In the genomic region with DNA sequence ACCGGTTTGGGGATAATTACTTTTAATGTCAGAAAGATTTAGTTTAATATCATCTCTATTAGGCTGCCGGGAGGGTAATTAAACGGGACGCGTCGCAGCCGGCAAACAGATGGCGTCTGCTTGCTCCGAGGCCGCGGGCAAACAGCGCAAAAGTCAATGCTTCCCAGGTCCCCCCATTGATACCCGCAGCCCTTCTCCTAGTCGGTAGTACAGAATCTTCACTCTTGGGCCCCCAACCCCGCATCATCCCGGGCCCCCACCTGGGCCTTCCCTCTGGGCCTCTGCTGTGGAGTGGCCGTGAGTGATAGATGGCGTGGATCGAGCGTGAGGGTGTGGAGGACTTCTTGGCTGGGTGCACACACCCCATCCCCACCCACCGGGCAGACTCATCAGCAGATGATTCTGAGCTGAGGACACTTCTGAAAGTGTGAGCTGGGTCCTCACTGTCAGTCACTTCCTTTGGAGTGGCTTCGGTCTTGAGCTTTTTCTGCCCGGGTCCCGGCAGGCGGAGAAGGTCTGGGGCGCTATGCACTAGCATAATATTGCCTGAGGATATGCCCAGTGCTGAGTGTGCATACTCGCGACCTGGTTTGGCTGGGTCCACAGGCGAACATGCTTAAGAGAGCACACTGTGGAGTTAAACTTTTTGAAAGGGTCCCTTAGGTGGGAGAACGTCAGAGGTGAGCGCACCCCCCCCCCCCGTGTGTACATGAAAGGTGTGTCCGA, we compare ENCODE assay signal across 10 mouse cellular contexts. TPM values are rescaled to one million over a fixed set of nuclear protein-coding genes. Genes with fewer than 3 reads are reported as not detected.
DNase-seq lines count a peak whose midpoint lies in the region; ATAC-seq and TF ChIP-seq lines count a peak whose summit lies in the region.
"Had no signal": no experiment of that assay in that cellular context is flagged by ENCODE, and none has a peak within 500 bp of the region (broad histone marks: within the 10 kb centered on the region; RNA-seq: fewer than 3 reads in every experiment).

No protein-coding gene starts in this region.

- TF ChIP-seq CTCF in forebrain, postnatal 0 days (IDR thresholded peaks at IDR 0.05; ENCODE audit: low read depth): no peak

- peaks cover 3% of the 10 kb centered on the region; the same call in 1 of the 2 replicates for H3K9me3 ChIP-seq in kidney, embryonic 16.5 days (ENCODE audit: low read length)
- H3K9me3 ChIP-seq in embryonic facial prominence, embryonic 10.5 days: peaks cover 4% of the 10 kb centered on the region; the same call in 1 of the 2 replicates
- peaks cover 4% of the 10 kb centered on the region; the same call in 1 of the 2 replicates for H3K9me3 ChIP-seq in forebrain, postnatal 0 days (ENCODE audit: low read length)
- H3K9me3 ChIP-seq in midbrain, embryonic 15.5 days: no peaks in the 10 kb centered on the region
- H3K9me3 ChIP-seq: lung, embryonic 15.5 days had no signal

- ATAC-seq in kidney, embryonic 16.5 days (ENCODE audit: low FRiP score, low TSS enrichment): no peak
- ATAC-seq in forebrain, postnatal 0 days: no peak
- 0 out of 2 replicates have a peak, but pooled peaks have one; percentile 13 for ATAC-seq in midbrain, embryonic 15.5 days (replicated peaks)
- ATAC-seq in activated CD4-positive, CD25-positive, alpha-beta regulatory T cell, adult 4 months: no peak

- WGBS in kidney, embryonic 16.5 days: 1% methylated on average over 33 of the region's 33 CpGs
- WGBS in embryonic facial prominence, embryonic 10.5 days: 1% methylated on average over 33 of the region's 33 CpGs
- WGBS in forebrain, postnatal 0 days: 2% methylated on average over 33 of the region's 33 CpGs
- WGBS in midbrain, embryonic 15.5 days: 2% methylated on average over 33 of the region's 33 CpGs

- peaks cover 37% of the 10 kb centered on the region for H3K4me1 ChIP-seq in kidney, embryonic 16.5 days (ENCODE audit: insufficient read depth, low read length)
- peaks cover 28% of the 10 kb centered on the region for H3K4me1 ChIP-seq in embryonic facial prominence, embryonic 10.5 days
- H3K4me1 ChIP-seq in forebrain, postnatal 0 days (ENCODE audit: insufficient read depth): peaks cover 4% of the 10 kb centered on the region
- H3K4me1 ChIP-seq in midbrain, embryonic 15.5 days: peaks cover 23% of the 10 kb centered on the region

- no peak overlapping the region for H3K9ac ChIP-seq in kidney, embryonic 16.5 days (replicated peaks; ENCODE audit: low read length)
- no peak overlapping the region for H3K9ac ChIP-seq in forebrain, postnatal 0 days
- H3K9ac ChIP-seq in midbrain, embryonic 15.5 days: no peak overlapping the region
- H3K9ac ChIP-seq: lung, embryonic 15.5 days had no signal

- H3K36me3 ChIP-seq in kidney, embryonic 16.5 days (ENCODE audit: insufficient read depth, low read length): no peaks in the 10 kb centered on the region
- H3K36me3 ChIP-seq in embryonic facial prominence, embryonic 10.5 days (replicated peaks): no peaks in the 10 kb centered on the region
- H3K36me3 ChIP-seq in forebrain, postnatal 0 days (ENCODE audit: insufficient read depth): no peaks in the 10 kb centered on the region
- H3K36me3 ChIP-seq in midbrain, embryonic 15.5 days (replicated peaks): no peaks in the 10 kb centered on the region
- H3K36me3 ChIP-seq: G1E; lung, embryonic 15.5 days had no signal

- H3K27me3 ChIP-seq in kidney, embryonic 16.5 days (ENCODE audit: insufficient read depth, low read length): peaks cover 91% of the 10 kb centered on the region
- H3K27me3 ChIP-seq in embryonic facial prominence, embryonic 10.5 days (replicated peaks; ENCODE audit: low read depth, poor library complexity, severe bottlenecking): peaks cover 100% of the 10 kb centered on the region
- H3K27me3 ChIP-seq in forebrain, postnatal 0 days (ENCODE audit: insufficient read depth, low read length): peaks cover 59% of the 10 kb centered on the region
- H3K27me3 ChIP-seq in midbrain, embryonic 15.5 days (replicated peaks): peaks cover 90% of the 10 kb centered on the region

- H3K4me2 ChIP-seq in kidney, embryonic 16.5 days (replicated peaks; ENCODE audit: low read depth, low read length): no peak overlapping the region; the same call in 1 of the 2 replicates
- H3K4me2 ChIP-seq in forebrain, postnatal 0 days (ENCODE audit: low read depth): peak overlapping the region; percentile 40
- H3K4me2 ChIP-seq in midbrain, embryonic 15.5 days: peak overlapping the region; percentile 18
- H3K4me2 ChIP-seq: lung, embryonic 15.5 days had no signal

- no peak for DNase-seq in kidney, adult 11 months
- peak; percentile 51 for DNase-seq in embryonic facial prominence, embryonic 10.5 days (ENCODE audit: low spot score)
- peak; percentile 6 for DNase-seq in forebrain, postnatal 0 days
- DNase-seq in ovary, adult 18-20 months (ENCODE audit: low spot score): no peak
- DNase-seq: thymus, adult 18-20 months had no signal

- H3K4me3 ChIP-seq in kidney, embryonic 16.5 days (ENCODE audit: low read length): peak overlapping the region; percentile 30
- peak overlapping the region; percentile 38 for H3K4me3 ChIP-seq in embryonic facial prominence, embryonic 10.5 days
- H3K4me3 ChIP-seq in forebrain, postnatal 0 days (ENCODE audit: low read depth, low read length): peak overlapping the region; percentile 20
- H3K4me3 ChIP-seq in midbrain, embryonic 15.5 days: no peak overlapping the region
- H3K4me3 ChIP-seq: lung, embryonic 15.5 days had no signal

- H3K27ac ChIP-seq in kidney, embryonic 16.5 days (ENCODE audit: low read length): no peak overlapping the region
- H3K27ac ChIP-seq in embryonic facial prominence, embryonic 10.5 days (replicated peaks): no peak overlapping the region
- H3K27ac ChIP-seq in forebrain, postnatal 0 days (ENCODE audit: low read depth, low read length): no peak overlapping the region
- H3K27ac ChIP-seq in midbrain, embryonic 15.5 days: no peak overlapping the region
- H3K27ac ChIP-seq: lung, embryonic 15.5 days had no signal

RNA-seq across cellular contexts. Expression of gene Dmrta2, which starts 3.0 kb away (rescaled TPM):
- 0.05 and 0.25 TPM in 2 replicates for polyA plus RNA-seq in kidney, embryonic 16.5 days (2015; fragmentation: Nextera tagmentation; extraction: Ambion mirVana)
- 0.75 and 0.87 TPM in 2 replicates for polyA plus RNA-seq in embryonic facial prominence, embryonic 10.5 days (2016; fragmentation: Nextera tagmentation; extraction: Ambion mirVana)
- total RNA-seq in forebrain, postnatal 0 days (2014; rRNA removed): 6.3 and 7.3 TPM in 2 replicates
- 0.87 and 1.4 TPM in 2 replicates for polyA plus RNA-seq in forebrain, postnatal 0 days (2015; fragmentation: Nextera tagmentation; extraction: Ambion mirVana)
- polyA plus RNA-seq in midbrain, embryonic 15.5 days (2015; fragmentation: Nextera tagmentation; extraction: Ambion mirVana): 1.1 and 1.6 TPM in 2 replicates
- not detected for polyA plus RNA-seq in activated CD4-positive, CD25-positive, alpha-beta regulatory T cell, adult 4 months (2017; shearing (Covaris generic))

Comparison
In these comparisons a context has a peak if more than half of its experiments do, and no peak if none do; other contexts are left out.
1. DNase-seq: peak in embryonic facial prominence, embryonic 10.5 days (single experiment) and forebrain, postnatal 0 days (single experiment); none in kidney, adult 11 months (single experiment) and ovary, adult 18-20 months (single experiment).